7 mouse cellular contexts compared by ENCODE assay signal in the genomic region with DNA sequence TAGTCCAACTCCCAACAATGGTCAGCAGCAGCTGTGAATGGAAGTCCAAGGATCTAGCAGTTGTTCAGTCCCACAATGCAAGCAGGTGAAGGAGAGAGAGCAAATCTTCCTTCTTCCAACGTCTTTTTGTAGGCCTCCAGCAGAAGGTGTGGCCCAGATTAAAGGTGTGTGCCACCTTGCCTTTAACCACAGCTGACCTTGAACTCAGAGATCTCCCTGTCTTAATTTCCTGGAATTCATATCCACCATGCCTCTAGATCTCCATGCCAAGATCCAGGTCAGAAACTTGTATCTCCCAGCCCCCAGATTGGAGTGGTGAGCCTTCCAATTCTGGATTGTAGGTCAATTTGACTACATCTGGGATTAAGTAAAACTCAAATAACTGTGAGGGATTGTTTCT. TPM values are rescaled to one million over a fixed set of nuclear protein-coding genes. Genes with fewer than 3 reads are reported as not detected.
DNase-seq lines count a peak whose midpoint lies in the region; ATAC-seq and TF ChIP-seq lines count a peak whose summit lies in the region.

A gene (minus strand): TSS at position 101 of the 400 bp plus-strand sequence.

- H3K9ac ChIP-seq in MEL (ENCODE audit: control insufficient read depth, low read depth, low read length, poor library complexity, severe bottlenecking), result peak within 1 kb of the TSS; percentile 100
- peak within 1 kb of the TSS; percentile 100 for H3K9ac ChIP-seq in forebrain, embryonic 15.5 days (replicated peaks)
- H3K9ac ChIP-seq in hindbrain, embryonic 11.5 days (ENCODE audit: low read depth, low read length), result no peak within 1 kb of the TSS; the same call in 1 of the 2 replicates
- peak within 1 kb of the TSS; percentile 100 for H3K9ac ChIP-seq in liver, embryonic 13.5 days

- TF ChIP-seq CTCF in MEL (IDR thresholded peaks at IDR 0.05 in 2 of 3, conservative IDR thresholded peaks at IDR 0.05 in 1 of 3; ENCODE audit: control insufficient read depth in 1 of 3, insufficient read depth in 1 of 3, low read depth in 2 of 3, low read length in 3 of 3, poor library complexity in 1 of 3, severe bottlenecking in 1 of 3), result no peak

- H3K36me3 ChIP-seq in MEL (ENCODE audit: control insufficient read depth in 1 of 2, insufficient read depth in 2 of 2, low read length in 2 of 2), result peaks cover 0 to 6% of the 10 kb centered on the region in 2 experiments; a peak in 2 of 4 replicates
- no peaks in the 10 kb centered on the region for H3K36me3 ChIP-seq in forebrain, embryonic 15.5 days
- no peaks in the 10 kb centered on the region for H3K36me3 ChIP-seq in hindbrain, embryonic 11.5 days (ENCODE audit: control insufficient read depth, insufficient read depth, low read length)
- H3K36me3 ChIP-seq in liver, embryonic 13.5 days, result no peaks in the 10 kb centered on the region

- no peaks in the 10 kb centered on the region for H3K9me3 ChIP-seq in MEL (replicated peaks; ENCODE audit: insufficient read depth, low read length)
- no peaks in the 10 kb centered on the region for H3K9me3 ChIP-seq in forebrain, embryonic 15.5 days
- no peaks in the 10 kb centered on the region for H3K9me3 ChIP-seq in hindbrain, embryonic 11.5 days (ENCODE audit: control insufficient read depth, low read length)
- no peaks in the 10 kb centered on the region for H3K9me3 ChIP-seq in liver, embryonic 13.5 days (replicated peaks)

- WGBS in forebrain, embryonic 15.5 days, result 84% methylated on average over 1 of the region's 1 CpGs
- WGBS in hindbrain, embryonic 11.5 days, result 85% methylated on average over 1 of the region's 1 CpGs
- 56% methylated on average over 1 of the region's 1 CpGs for WGBS in liver, embryonic 13.5 days (ENCODE audit: insufficient replicate concordance)

- peaks cover 0 to 2% of the 10 kb centered on the region in 2 experiments; a peak in 2 of 4 replicates for H3K4me1 ChIP-seq in MEL (ENCODE audit: control insufficient read depth in 1 of 2, insufficient read depth in 2 of 2, low read length in 2 of 2)
- peaks cover 22% of the 10 kb centered on the region for H3K4me1 ChIP-seq in forebrain, embryonic 15.5 days
- no peaks in the 10 kb centered on the region for H3K4me1 ChIP-seq in hindbrain, embryonic 11.5 days (replicated peaks; ENCODE audit: control insufficient read depth, insufficient read depth, low read length)
- H3K4me1 ChIP-seq in liver, embryonic 13.5 days (replicated peaks), result peaks cover 18% of the 10 kb centered on the region

- no peak for TF ChIP-seq POLR2A in MEL (IDR thresholded peaks at IDR 0.05; ENCODE audit: control insufficient read depth in 1 of 2, insufficient read depth in 1 of 2, low read depth in 1 of 2, low read length in 2 of 2, poor library complexity in 1 of 2)

- no peak for DNase-seq in MEL (ENCODE audit: low read depth, low spot score)
- DNase-seq in hindbrain, embryonic 11.5 days (ENCODE audit: low spot score), result no peak
- no peak for DNase-seq in liver, embryonic 13.5 days
- DNase-seq in c-Kit-positive CD71-positive TER-119-positive erythroid progenitor cells, embryonic 14.5 days (ENCODE audit: low spot score), result no peak
- DNase-seq in right cerebral cortex, postnatal 14 days, result no peak

- no peak for TF ChIP-seq EP300 in MEL (IDR thresholded peaks at IDR 0.05; ENCODE audit: low read depth in 1 of 2, low read length in 2 of 2)

- H3K79me2 ChIP-seq in MEL (ENCODE audit: control insufficient read depth, insufficient read depth, low read length, poor library complexity), result peaks cover 26% of the 10 kb centered on the region

- no peak for ATAC-seq in CD4-positive, CD25-positive, alpha-beta regulatory T cell, adult 4 months
- no peak for ATAC-seq in forebrain, embryonic 15.5 days (replicated peaks)
- ATAC-seq in hindbrain, embryonic 11.5 days (ENCODE audit: low FRiP score), result no peak
- no peak for ATAC-seq in liver, embryonic 13.5 days (ENCODE audit: low read depth)

- no peaks in the 10 kb centered on the region for H3K27me3 ChIP-seq in MEL (ENCODE audit: control insufficient read depth in 1 of 2, insufficient read depth in 2 of 2, low read length in 2 of 2)
- no peaks in the 10 kb centered on the region for H3K27me3 ChIP-seq in forebrain, embryonic 15.5 days
- H3K27me3 ChIP-seq in hindbrain, embryonic 11.5 days (ENCODE audit: control insufficient read depth, insufficient read depth, low read length), result no peaks in the 10 kb centered on the region
- no peaks in the 10 kb centered on the region for H3K27me3 ChIP-seq in liver, embryonic 13.5 days

- peak within 1 kb of the TSS; percentile 83 for H3K27ac ChIP-seq in MEL (ENCODE audit: control insufficient read depth, low read depth, low read length)
- peak within 1 kb of the TSS; percentile 100 for H3K27ac ChIP-seq in forebrain, embryonic 15.5 days (replicated peaks)
- H3K27ac ChIP-seq in hindbrain, embryonic 11.5 days (ENCODE audit: low read depth, low read length), result peak within 1 kb of the TSS; percentile 99; the same call in 1 of the 2 replicates
- H3K27ac ChIP-seq in liver, embryonic 13.5 days, result peak within 1 kb of the TSS; percentile 99

- peak within 1 kb of the TSS; percentile 74 to 98 for H3K4me3 ChIP-seq in MEL (ENCODE audit: control insufficient read depth in 1 of 2, insufficient read depth in 1 of 2, low read depth in 2 of 2, low read length in 2 of 2)
- H3K4me3 ChIP-seq in forebrain, embryonic 15.5 days, result peak within 1 kb of the TSS; percentile 99
- peak within 1 kb of the TSS; percentile 98 for H3K4me3 ChIP-seq in hindbrain, embryonic 11.5 days (ENCODE audit: low read depth, low read length)
- H3K4me3 ChIP-seq in liver, embryonic 13.5 days (replicated peaks), result peak within 1 kb of the TSS; percentile 99

- no peak for TF ChIP-seq RAD21 in MEL (IDR thresholded peaks at IDR 0.05; ENCODE audit: low read depth, low read length)

- H3K4me2 ChIP-seq in forebrain, embryonic 15.5 days (replicated peaks), result peak within 1 kb of the TSS; percentile 76
- peak within 1 kb of the TSS; percentile 37 for H3K4me2 ChIP-seq in hindbrain, embryonic 11.5 days (replicated peaks; ENCODE audit: low read depth, low read length)
- H3K4me2 ChIP-seq in liver, embryonic 13.5 days, result peak within 1 kb of the TSS; percentile 91

TF ChIP-seq in MEL, 35 proteins besides CTCF, POLR2A, EP300 and RAD21:
- TF ChIP-seq GABPA (IDR thresholded peaks at IDR 0.05; ENCODE audit: low read depth, low read length) (no peak), MAZ (IDR thresholded peaks at IDR 0.05; ENCODE audit: low read depth, low read length) (no peak), BHLHE40 (IDR thresholded peaks at IDR 0.05; ENCODE audit: borderline replicate concordance, low read depth, low read length) (no peak), ZMIZ1 (IDR thresholded peaks at IDR 0.05; ENCODE audit: low read depth, low read length) (no peak), MYB (IDR thresholded peaks at IDR 0.05; ENCODE audit: low read depth, low read length) (no peak), UBTF (IDR thresholded peaks at IDR 0.05; ENCODE audit: borderline replicate concordance, insufficient read depth, low read depth, low read length) (no peak), MAX (IDR thresholded peaks at IDR 0.05; ENCODE audit: low read length) (no peak), SMC3 (IDR thresholded peaks at IDR 0.05; ENCODE audit: low read depth, low read length) (no peak), JUND (IDR thresholded peaks at IDR 0.05; ENCODE audit: low read depth, low read length) (no peak), NRF1 (IDR thresholded peaks at IDR 0.05; ENCODE audit: insufficient read depth, low read depth, low read length, poor library complexity, severe bottlenecking) (no peak), POLR2AphosphoS5 (IDR thresholded peaks at IDR 0.05; ENCODE audit: borderline replicate concordance, low read depth, low read length) (no peak), ZKSCAN1 (IDR thresholded peaks at IDR 0.05; ENCODE audit: low read depth, low read length) (no peak), POLR2AphosphoS2 (IDR thresholded peaks at IDR 0.05; ENCODE audit: low read length) (no peak), USF2 (IDR thresholded peaks at IDR 0.05; ENCODE audit: borderline replicate concordance in 1 of 2, insufficient read depth in 1 of 2, low read depth in 1 of 2, low read length in 2 of 2) (no peak)

RNA-seq across cellular contexts. Expression of the gene that starts here (rescaled TPM):
- 100 to 1,000 TPM in 1 of 2 experiments, 10 to 100 TPM in 1; 97.3 to 149 TPM for polyA plus RNA-seq in CD4-positive, CD25-positive, alpha-beta regulatory T cell, adult 4 months (2017; shearing (Covaris generic))
- total RNA-seq in MEL (2012; rRNA removed), result 61.1 and 63.5 TPM in 2 replicates
- polyA plus RNA-seq in MEL (2012; ENCODE audit: insufficient read depth in 1 of 2, insufficient read length in 2 of 2, low read depth in 1 of 2, low replicate concordance in 2 of 2, missing spikeins in 1 of 2), result 10 to 100 TPM in 1 of 2 experiments, not detected in 1; 74.0 TPM
- polyA plus RNA-seq in forebrain, embryonic 15.5 days (2015; fragmentation: Nextera tagmentation; extraction: Ambion mirVana), result 157 and 161 TPM in 2 replicates
- polyA plus RNA-seq in hindbrain, embryonic 11.5 days (2014; fragmentation: Nextera tagmentation; extraction: Ambion mirVana), result 130 and 133 TPM in 2 replicates
- 63.4 and 69.1 TPM in 2 replicates for polyA plus RNA-seq in liver, embryonic 13.5 days (2015; fragmentation: Nextera tagmentation; extraction: Ambion mirVana)

Comparison
In these comparisons a context has a peak if more than half of its experiments do, and no peak if none do; other contexts are left out.
1. H3K4me2 ChIP-seq: peak in every context shown above with its lines; median percentile 91 in liver, embryonic 13.5 days; 76 in forebrain, embryonic 15.5 days; 37 in hindbrain, embryonic 11.5 days.